Mouse (Mus musculus) stomach, postnatal 0 days (tissue): Measurements from ENCODE around the gene Mpp4. TPM values are rescaled to one million over a fixed set of nuclear protein-coding genes. Genes with fewer than 3 reads are reported as not detected.

Experiments
- ATAC-seq: fragments of 200-750 bp; cut with Nextera tagmentation; 2 replicates; pipeline ENCODE4 v1.8.0; 2017; ENCODE audit not compliant: low FRiP score, low TSS enrichment
- DNase-seq: peaks from one replicate; pipeline ENCODE4 v3.0.0-alpha.2; 2016; ENCODE audit warnings: low spot score
- H3K27ac ChIP-seq: fragments of 300-500 bp; sonication (generic); replicated peaks from 2 replicates; pipeline ENCODE4 v1.5.1; 2014; ENCODE audit warnings: mild to moderate bottlenecking, control low read depth
- H3K27me3 ChIP-seq: fragments of 300-500 bp; sonication (generic); 2 replicates; pipeline ENCODE4 v1.6.1; 2014; ENCODE audit warnings: low read length; ENCODE audit not compliant: control insufficient read depth, insufficient read depth
- H3K36me3 ChIP-seq: fragments of 300-500 bp; sonication (generic); 2 replicates; pipeline ENCODE4 v1.6.1; 2014; ENCODE audit warnings: low read length, mixed read lengths; ENCODE audit not compliant: control insufficient read depth, insufficient read depth
- H3K4me1 ChIP-seq: fragments of 300-500 bp; sonication (generic); replicated peaks from 2 replicates; pipeline ENCODE4 v1.6.1; 2014; ENCODE audit warnings: antibody characterized with exemption; ENCODE audit not compliant: control insufficient read depth, insufficient read depth
- H3K4me2 ChIP-seq: fragments of 300-500 bp; sonication (generic); replicated peaks from 2 replicates; pipeline ENCODE4 v1.6.1; 2014; ENCODE audit warnings: low read depth, mild to moderate bottlenecking, control low read depth, moderate library complexity
- H3K4me3 ChIP-seq: fragments of 300-500 bp; sonication (generic); 2 replicates; pipeline ENCODE4 v1.5.1; 2014; ENCODE audit warnings: low read depth, low read length, control low read depth
- H3K9ac ChIP-seq: fragments of 300-500 bp; sonication (generic); 2 replicates; pipeline ENCODE4 v1.6.1; 2014; ENCODE audit warnings: mild to moderate bottlenecking, low read length, control low read depth, mixed read lengths
- H3K9me3 ChIP-seq: fragments of 300-500 bp; sonication (generic); 2 replicates; pipeline ENCODE4 v1.6.1; 2016; ENCODE audit warnings: low read length; ENCODE audit not compliant: control insufficient read depth
- CTCF ChIP-seq: IDR thresholded peaks from 2 replicates; pipeline ENCODE4 v1.5.1; 2016; ENCODE audit warnings: antibody characterized with exemption, low read depth, mild to moderate bottlenecking, moderate library complexity
- EP300 ChIP-seq: optimal IDR thresholded peaks from 2 replicates; pipeline ENCODE3; 2016; ENCODE audit warnings: antibody characterized with exemption
- WGBS: fragments of 180-500 bp; shearing (Covaris S2); extraction: QIAGEN DNeasy Blood & Tissue Kit; methylation state at CpG from one replicate; pipeline ENCODE4 v1.1.7; 2014; 5-methylcytosine and 5-hydroxymethylcytosine counted together
- polyA plus RNA-seq: library from polyadenylated mRNA; unstranded; fragments of >200 nt; fragmentation: Nextera tagmentation; extraction: Ambion mirVana; gene quantifications from 2 replicates; pipeline ENCODE4 v1.2.1, GENCODE M21; 2015

Gene Mpp4
- polyA plus RNA-seq, 1 experiment from 2014 or later: 0.13 TPM

DNA sequence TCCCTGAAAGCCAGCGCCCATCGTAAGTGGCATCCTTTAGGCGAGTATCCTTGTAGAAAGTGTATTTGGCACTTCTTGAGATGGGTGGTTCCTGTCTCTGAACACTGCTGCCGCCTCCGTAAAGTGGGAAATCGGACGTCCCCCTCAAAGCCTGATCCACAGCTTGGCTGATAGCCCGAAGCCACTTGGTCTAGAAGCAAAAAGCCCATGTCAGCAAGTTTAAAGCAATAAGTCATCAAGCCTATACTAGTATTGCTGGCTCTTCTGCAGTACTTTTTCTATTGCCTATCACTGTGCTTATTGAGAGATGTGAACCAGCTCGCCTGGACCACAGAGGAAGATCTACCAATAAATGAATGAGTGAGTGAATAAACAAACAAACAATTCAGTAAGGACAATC is 22.2 kb upstream of the Mpp4 start:
- DNase-seq (no peak), ATAC-seq (no peak)
- no peak for TF ChIP-seq EP300
- TF ChIP-seq CTCF: no peak
- Histone ChIP-seq H3K4me1 (no peaks in the 10 kb centered on the region), H3K4me2 (no peak overlapping the region), H3K36me3 (peaks cover 4% of the 10 kb centered on the region; the same call in 1 of the 2 replicates), H3K9me3 (no peaks in the 10 kb centered on the region), H3K4me3 (no peak overlapping the region), H3K27ac (no peak overlapping the region), H3K9ac (no peak overlapping the region), H3K27me3 (no peaks in the 10 kb centered on the region)
- WGBS: 81% methylated on average over 9 of the region's 9 CpGs

DNA sequence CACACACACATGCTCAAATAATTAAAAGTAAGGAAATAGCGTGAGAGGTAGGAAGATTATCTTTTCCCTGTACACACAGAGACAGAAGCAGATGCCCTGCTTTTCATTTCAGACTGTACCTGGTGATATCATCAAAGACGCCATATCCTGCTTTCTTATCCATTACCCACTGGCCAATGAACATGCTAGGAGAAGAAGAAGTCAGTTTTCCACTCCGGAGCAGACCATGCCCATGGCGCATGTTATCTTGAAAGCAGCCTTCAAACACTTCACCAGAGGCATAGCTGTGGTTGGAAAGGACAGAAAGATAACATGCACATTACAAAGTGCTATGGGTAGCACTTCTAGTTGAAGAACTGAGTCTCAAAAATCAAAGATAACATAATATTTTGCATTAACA is 19.9 kb upstream of the Mpp4 start:
- Histone ChIP-seq H3K4me3 (no peak overlapping the region), H3K4me1 (no peaks in the 10 kb centered on the region), H3K36me3 (peaks cover 4% of the 10 kb centered on the region), H3K27ac (no peak overlapping the region), H3K4me2 (no peak overlapping the region), H3K9ac (no peak overlapping the region), H3K9me3 (no peaks in the 10 kb centered on the region), H3K27me3 (no peaks in the 10 kb centered on the region)
- no peak for ATAC-seq
- WGBS: 79% methylated on average over 4 of the region's 4 CpGs
- DNase-seq: no peak
- TF ChIP-seq CTCF: no peak
- no peak for TF ChIP-seq EP300

DNA sequence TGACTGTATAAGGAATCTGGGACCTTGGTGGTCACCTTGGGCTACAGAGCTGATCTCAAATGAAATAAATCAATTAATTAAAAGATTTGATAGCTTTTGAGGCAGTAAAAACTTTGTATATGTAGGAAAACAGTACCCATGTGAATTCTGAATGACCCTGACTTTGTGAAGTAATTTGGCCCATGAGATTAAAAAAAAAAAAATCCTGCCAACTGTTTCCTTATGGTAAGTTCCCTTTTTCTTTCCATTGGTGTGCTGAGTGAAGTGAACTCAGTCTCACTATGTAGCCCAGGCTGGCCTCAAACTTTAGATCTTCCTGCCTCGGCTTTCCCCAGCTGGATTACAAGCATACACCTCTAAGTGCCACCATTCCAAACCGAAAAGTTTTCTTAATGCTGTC is 19.2 kb upstream of the Mpp4 start:
- DNase-seq (no peak), ATAC-seq (no peak)
- Histone ChIP-seq H3K9ac (no peak overlapping the region), H3K36me3 (peaks cover 4% of the 10 kb centered on the region), H3K4me1 (no peaks in the 10 kb centered on the region), H3K27ac (no peak overlapping the region), H3K27me3 (no peaks in the 10 kb centered on the region), H3K4me2 (no peak overlapping the region), H3K4me3 (no peak overlapping the region), H3K9me3 (no peaks in the 10 kb centered on the region)
- no peak for TF ChIP-seq EP300
- no peak for TF ChIP-seq CTCF
- WGBS: 93% methylated on average over 2 of the region's 2 CpGs

DNA sequence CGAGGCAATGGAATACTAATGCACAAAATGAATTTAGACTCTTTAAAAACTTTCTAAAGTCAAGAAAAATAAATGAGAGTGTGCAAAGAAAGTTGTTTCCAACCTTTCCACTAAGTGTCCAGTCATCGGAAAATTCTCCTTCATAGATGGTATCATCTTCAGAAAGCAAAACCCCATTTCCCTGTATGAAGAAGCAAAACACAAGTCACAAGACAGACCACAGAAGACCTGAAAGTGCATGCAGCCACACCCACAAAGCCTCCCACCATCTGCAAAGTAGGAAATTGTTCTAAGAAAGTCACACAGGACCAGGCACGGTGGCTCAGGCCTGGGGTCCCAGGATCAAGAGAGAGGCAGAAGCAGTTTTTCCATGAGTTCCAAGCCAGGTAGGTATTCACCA is 16.8 kb upstream of the Mpp4 start:
- H3K9me3 ChIP-seq: no peaks in the 10 kb centered on the region
- 87% methylated on average over 3 of the region's 3 CpGs for WGBS
- TF ChIP-seq CTCF (no peak), EP300 (no peak)
- no peaks in the 10 kb centered on the region; the same call in none of the 2 replicates for H3K36me3 ChIP-seq
- no peak overlapping the region for H3K9ac ChIP-seq
- no peaks in the 10 kb centered on the region for H3K27me3 ChIP-seq
- DNase-seq (no peak), ATAC-seq (no peak)
- no peak overlapping the region for H3K4me2 ChIP-seq
- H3K4me3 ChIP-seq: no peak overlapping the region
- H3K27ac ChIP-seq: no peak overlapping the region
- no peaks in the 10 kb centered on the region for H3K4me1 ChIP-seq

DNA sequence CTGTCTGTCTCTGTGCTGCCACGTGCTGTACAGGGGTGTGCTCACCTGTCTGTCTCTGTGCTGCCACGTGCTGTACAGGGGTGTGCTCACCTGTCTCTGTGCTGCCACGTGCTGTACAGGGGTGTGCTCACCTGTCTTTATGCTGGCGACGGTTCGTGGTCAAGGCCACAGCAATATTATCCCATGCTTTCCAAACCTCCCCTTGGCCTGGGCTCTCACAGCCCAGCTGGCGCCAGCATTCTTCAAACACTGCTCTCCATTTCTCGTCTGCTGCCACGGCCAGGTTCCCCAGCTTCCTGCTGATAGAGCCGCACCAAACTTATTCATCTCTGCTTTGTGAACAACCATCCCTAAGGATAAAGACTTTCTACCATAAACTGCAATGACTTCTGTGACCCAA is 15.2 kb upstream of the Mpp4 start:
- Histone ChIP-seq H3K9me3 (no peaks in the 10 kb centered on the region), H3K4me2 (no peak overlapping the region), H3K4me3 (no peak overlapping the region), H3K9ac (no peak overlapping the region), H3K4me1 (no peaks in the 10 kb centered on the region), H3K27ac (no peak overlapping the region), H3K27me3 (no peaks in the 10 kb centered on the region), H3K36me3 (peaks cover 3% of the 10 kb centered on the region)
- DNase-seq (no peak), ATAC-seq (no peak)
- no peak for TF ChIP-seq EP300
- TF ChIP-seq CTCF: no peak
- WGBS: 91% methylated on average over 10 of the region's 10 CpGs

DNA sequence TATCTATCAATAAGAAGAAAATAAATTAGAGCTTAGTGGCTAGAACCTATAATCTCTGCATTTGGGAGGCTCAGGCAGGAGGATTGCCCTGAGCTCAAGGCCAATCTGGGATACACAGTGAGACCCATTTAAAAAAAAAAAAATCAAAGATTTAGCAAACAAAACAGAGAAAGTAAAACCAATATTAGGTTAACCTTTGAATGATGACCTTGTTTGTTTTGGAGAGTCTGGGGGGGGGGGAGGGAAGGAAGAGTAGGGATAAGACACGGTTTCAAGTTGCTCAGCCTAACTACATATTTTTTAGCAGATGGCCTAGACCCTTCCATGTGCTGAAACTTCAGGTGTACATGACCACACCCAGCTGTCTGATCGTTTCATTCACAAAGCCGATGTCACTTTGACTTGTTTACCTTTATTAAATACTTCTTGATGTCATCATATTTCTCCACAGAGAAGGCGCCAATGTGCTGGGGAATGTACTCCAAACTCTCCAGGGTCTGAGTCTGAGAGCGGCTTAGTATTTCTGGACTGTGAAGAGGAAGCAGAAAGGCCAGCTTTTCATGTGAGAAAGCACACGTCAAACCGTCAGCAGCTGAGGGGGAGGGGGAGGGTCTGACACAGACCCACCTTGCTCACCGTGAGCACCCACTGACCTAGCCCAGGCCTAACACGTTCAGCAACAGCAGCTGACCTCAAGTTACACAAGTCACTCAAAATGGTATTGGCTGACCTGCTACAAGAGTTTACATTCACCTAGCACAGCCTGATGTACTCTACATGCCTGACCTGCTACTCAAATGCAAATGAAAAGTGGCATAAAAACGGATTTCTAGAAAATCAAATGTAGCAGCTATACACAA is 11.6 kb upstream of the Mpp4 start:
- no peaks in the 10 kb centered on the region for H3K9me3 ChIP-seq
- H3K4me1 ChIP-seq: no peaks in the 10 kb centered on the region
- no peak overlapping the region for H3K4me2 ChIP-seq
- TF ChIP-seq EP300 (no peak), CTCF (no peak)
- peaks cover 3% of the 10 kb centered on the region; the same call in 1 of the 2 replicates for H3K36me3 ChIP-seq
- no peak overlapping the region for H3K27ac ChIP-seq
- DNase-seq (no peak), ATAC-seq (no peak)
- H3K9ac ChIP-seq: no peak overlapping the region
- H3K27me3 ChIP-seq: no peaks in the 10 kb centered on the region
- H3K4me3 ChIP-seq: no peak overlapping the region
- 49% methylated on average over 10 of the region's 10 CpGs for WGBS
